Mouse (Mus musculus) cerebellum, adult 9-10 months (tissue): ENCODE measurements at regions not wholly inside any gene's neighbourhood (a gene's known extent, or its start where the extent isn't known, plus 50 kb on each side); places are given as distances from the start of the nearest gene placed in this dataset.

Experiments
- DNase-seq: peaks from one replicate; pipeline ENCODE4 v3.0.0; 2022

GRCm38 (mm10) chr13:53783492-53783891 lies 272.0 kb downstream of the Drd1 start:
- DNase-seq = peak; percentile 77

GRCm38 (mm10) chr13:53779150-53779549 lies 276.4 kb downstream of the Drd1 start:
- peak; percentile 7 for DNase-seq

GRCm38 (mm10) chr13:53776421-53776820 lies 279.1 kb downstream of the Drd1 start:
- DNase-seq = no peak

GRCm38 (mm10) chr13:53775687-53776086 lies 279.8 kb downstream of the Drd1 start:
- DNase-seq = peak; percentile 14

GRCm38 (mm10) chr13:53764613-53765243 lies 290.8 kb downstream of the Drd1 start:
- peak; percentile 51 for DNase-seq

- DNase-seq = no peak
These were observed 284.8 kb upstream of the Msx2 start for GRCm38 (mm10) chr13:53757576-53758237.

- DNase-seq = no peak
These were observed 284.2 kb upstream of the Msx2 start for GRCm38 (mm10) chr13:53756970-53757530.

- no peak for DNase-seq
These were observed 282.3 kb upstream of the Msx2 start for GRCm38 (mm10) chr13:53755046-53755615.

GRCm38 (mm10) chr13:53753049-53753448 lies 280.2 kb upstream of the Msx2 start:
- DNase-seq = no peak

GRCm38 (mm10) chr13:53740981-53741380 lies 268.1 kb upstream of the Msx2 start:
- DNase-seq = no peak

- no peak for DNase-seq
These were observed 266.3 kb upstream of the Msx2 start for GRCm38 (mm10) chr13:53739127-53739526.

- no peak for DNase-seq
These were observed 262.1 kb upstream of the Msx2 start for GRCm38 (mm10) chr13:53734944-53735343.

- DNase-seq = no peak
These were observed 257.5 kb upstream of the Msx2 start for GRCm38 (mm10) chr13:53730259-53730902.

- DNase-seq = no peak
These were observed 257.0 kb upstream of the Msx2 start for GRCm38 (mm10) chr13:53729848-53730247.

GRCm38 (mm10) chr13:53726031-53726430 lies 253.2 kb upstream of the Msx2 start:
- no peak for DNase-seq

- no peak for DNase-seq
These were observed 250.0 kb upstream of the Msx2 start for GRCm38 (mm10) chr13:53722881-53723280.

- no peak for DNase-seq
These were observed 248.2 kb upstream of the Msx2 start for GRCm38 (mm10) chr13:53721038-53721463.

- no peak for DNase-seq
These were observed 244.7 kb upstream of the Msx2 start for GRCm38 (mm10) chr13:53717582-53717981.

- DNase-seq = no peak
These were observed 244.2 kb upstream of the Msx2 start for GRCm38 (mm10) chr13:53717086-53717485.

- DNase-seq = no peak
These were observed 236.2 kb upstream of the Msx2 start for GRCm38 (mm10) chr13:53709062-53709461.

- no peak for DNase-seq
These were observed 234.7 kb upstream of the Msx2 start for GRCm38 (mm10) chr13:53707548-53707947.

GRCm38 (mm10) chr13:53704104-53704503 lies 231.2 kb upstream of the Msx2 start:
- DNase-seq = no peak

- DNase-seq = no peak
These were observed 227.4 kb upstream of the Msx2 start for GRCm38 (mm10) chr13:53700236-53700635.
